Mouse (Mus musculus): ENCODE data around the gene Prm2.
"Not testable (repeated sequence)": the region's sequence is repeated elsewhere in the genome, so short reads cannot be mapped to it uniquely, and the experiment has no call there.

The Prm2 gene

GRCm38 (mm10) chr16:10812865-10813371 is 17.0 kb upstream of the Prm2 start, which contains the start of gene Gm11172:
Gene Gm11172, plus strand, starts transcription at chr16:10812915.
- no peak for DNase-seq (ENCODE audit: low spot score)

DNA sequence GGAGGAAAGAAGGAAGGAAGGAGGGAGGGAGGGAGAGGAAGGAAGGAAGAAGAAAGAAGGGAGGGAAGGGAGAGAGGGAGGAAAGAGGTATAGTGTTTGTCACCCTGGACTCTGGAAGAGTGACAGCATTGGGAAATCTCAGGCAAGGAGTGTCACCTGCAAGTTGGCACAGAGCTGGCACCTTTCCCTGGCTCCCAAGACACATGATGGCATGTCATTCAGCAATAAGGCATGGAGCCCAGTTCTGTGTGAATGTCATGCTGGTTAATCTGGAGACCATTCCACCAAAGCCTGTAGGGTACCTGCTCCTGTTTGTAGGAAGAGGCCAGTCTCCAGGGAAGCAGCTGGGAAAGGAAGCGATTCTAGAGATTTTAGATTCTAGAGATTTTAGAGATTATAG is 14.4 kb upstream of the Prm2 start:
- no peak for DNase-seq (ENCODE audit: low spot score)

DNA sequence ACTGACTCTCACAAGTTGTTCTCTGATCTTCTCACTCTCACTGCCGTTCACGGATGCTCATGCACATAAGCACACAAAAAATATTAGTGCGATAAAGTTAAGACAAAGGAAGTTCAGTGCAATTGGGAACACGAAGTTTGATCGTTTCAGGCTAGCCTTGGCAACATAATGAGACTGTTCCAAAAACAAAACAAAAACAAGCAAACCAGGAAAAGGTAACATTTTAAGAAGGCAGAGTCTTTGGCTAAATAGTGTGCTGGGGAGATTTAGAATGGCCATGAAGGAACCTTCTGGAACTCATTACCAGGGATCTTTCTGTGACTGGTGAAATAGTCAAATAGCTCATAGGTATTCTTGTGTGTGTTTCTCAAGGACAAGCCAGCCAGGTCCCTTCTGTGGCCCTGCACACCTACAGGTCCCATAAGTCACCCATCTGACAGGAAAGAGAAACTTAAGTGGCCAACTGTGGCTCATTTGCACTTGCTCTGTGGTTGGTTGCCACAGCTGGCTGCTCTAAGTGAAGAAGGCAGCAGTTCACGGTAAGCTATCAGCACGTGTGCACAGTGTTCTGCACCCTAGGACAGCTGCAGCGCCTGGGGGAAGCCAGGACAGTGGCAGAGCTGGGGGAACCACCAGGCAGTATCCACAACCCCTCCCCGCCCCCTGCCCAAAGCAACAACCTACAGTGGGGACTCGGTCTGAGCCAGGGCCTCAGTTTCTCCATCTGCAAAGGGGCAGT is 10.0 kb upstream of the Prm2 start, which contains the start of gene Prm1:
Gene Prm1 (minus strand): TSS at position 51 of the 739 bp plus-strand sequence.
- DNase-seq (ENCODE audit: low spot score), result no peak

GRCm38 (mm10) chr16:10802420-10802819 is 6.5 kb upstream of the Prm2 start:
- DNase-seq (ENCODE audit: low spot score), result not testable (repeated sequence)

GRCm38 (mm10) chr16:10790702-10791101 is 5.2 kb downstream of the Prm2 start, which contains the start of gene Prm3:
Gene Prm3, minus strand, starts transcription at chr16:10790914.
- no peak for DNase-seq (ENCODE audit: low spot score)

DNA sequence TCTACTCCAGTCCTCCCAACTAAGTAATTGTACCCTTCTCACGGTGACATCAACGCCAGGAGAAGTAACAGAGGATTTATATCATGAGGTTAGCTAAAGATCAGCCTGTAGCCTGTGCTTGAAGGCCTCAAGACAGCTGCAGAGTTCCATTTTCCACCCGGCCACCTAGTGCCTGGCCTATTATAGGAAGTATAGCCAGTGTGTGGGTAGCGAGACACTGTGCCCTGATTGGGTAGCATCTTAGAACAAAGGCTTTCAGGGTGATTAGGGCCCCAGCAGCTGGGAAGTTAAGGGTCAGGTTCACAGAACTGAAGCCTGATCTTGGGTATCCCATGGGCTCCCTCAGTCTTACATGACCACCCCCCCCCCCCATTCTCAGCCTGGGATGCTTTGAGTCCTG is 7.1 kb downstream of the Prm2 start:
- DNase-seq (ENCODE audit: low spot score), result no peak

GRCm38 (mm10) chr16:10788271-10788670 is 7.7 kb downstream of the Prm2 start, which contains the start of gene Tnp2:
Gene Tnp2, minus strand, starts transcription at chr16:10788660.
- DNase-seq (ENCODE audit: low spot score), result no peak

- no peak for DNase-seq (ENCODE audit: low spot score)
Observed at GRCm38 (mm10) chr16:10787548-10788058, 8.3 kb downstream of the Prm2 start.

GRCm38 (mm10) chr16:10786782-10787547 is 9.0 kb downstream of the Prm2 start:
- no peak for DNase-seq (ENCODE audit: low spot score)

DNA sequence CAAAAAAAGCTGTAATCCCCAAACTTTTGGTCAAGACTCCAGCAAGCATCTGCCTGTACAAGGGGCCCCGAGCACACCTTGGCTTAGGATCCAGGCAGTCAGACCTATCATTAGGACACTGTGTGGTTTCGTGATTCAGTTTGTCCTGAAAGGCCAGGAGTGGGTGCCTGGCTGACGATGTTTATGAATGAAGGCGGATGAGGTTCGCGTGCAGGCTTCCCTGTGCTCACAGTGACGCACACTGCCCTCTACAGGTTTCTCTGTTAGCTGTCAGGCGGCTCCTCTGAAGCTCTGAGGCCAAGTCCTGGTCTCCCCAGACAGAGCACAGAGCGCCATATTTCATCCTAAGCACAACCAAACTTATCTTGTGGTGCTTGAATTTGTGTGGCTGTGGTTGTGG is 9.6 kb downstream of the Prm2 start:
- DNase-seq (ENCODE audit: low spot score), result peak; percentile 73

GRCm38 (mm10) chr16:10785371-10786231 is 10.3 kb downstream of the Prm2 start, which contains the start of gene Socs1:
Gene Socs1, minus strand, starts transcription at chr16:10785536.
- peak; percentile 50 for DNase-seq (ENCODE audit: low spot score)

DNA sequence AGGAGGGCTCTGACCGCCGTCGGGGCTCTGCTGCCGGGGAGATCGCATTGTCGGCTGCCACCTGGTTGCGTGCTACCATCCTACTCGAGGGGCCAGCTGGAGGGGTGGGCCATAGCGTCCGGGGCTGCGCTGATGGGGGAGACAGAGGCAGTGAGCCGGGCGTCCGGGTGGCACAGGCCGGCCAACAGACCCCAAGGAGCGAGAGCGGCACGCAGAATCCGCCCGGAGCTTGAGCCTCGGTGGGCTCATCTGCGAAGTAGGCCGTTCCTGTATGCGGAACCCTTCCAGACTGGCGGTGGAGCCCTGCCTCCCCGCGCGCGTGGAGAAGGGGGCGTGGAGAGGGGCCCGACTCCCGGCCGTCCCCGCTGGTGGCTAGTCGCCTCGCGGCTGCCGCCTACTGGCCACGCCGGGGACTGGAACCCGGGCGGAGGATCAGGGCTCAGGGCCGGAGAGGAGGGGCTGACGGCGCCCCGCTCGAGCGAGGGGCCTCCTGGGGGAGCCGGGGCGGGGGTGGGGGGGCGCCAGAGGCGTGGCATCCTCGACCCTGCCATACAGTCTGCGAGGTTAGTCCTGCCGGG is 11.1 kb downstream of the Prm2 start:
- DNase-seq (ENCODE audit: low spot score), result peak; percentile 67

DNA sequence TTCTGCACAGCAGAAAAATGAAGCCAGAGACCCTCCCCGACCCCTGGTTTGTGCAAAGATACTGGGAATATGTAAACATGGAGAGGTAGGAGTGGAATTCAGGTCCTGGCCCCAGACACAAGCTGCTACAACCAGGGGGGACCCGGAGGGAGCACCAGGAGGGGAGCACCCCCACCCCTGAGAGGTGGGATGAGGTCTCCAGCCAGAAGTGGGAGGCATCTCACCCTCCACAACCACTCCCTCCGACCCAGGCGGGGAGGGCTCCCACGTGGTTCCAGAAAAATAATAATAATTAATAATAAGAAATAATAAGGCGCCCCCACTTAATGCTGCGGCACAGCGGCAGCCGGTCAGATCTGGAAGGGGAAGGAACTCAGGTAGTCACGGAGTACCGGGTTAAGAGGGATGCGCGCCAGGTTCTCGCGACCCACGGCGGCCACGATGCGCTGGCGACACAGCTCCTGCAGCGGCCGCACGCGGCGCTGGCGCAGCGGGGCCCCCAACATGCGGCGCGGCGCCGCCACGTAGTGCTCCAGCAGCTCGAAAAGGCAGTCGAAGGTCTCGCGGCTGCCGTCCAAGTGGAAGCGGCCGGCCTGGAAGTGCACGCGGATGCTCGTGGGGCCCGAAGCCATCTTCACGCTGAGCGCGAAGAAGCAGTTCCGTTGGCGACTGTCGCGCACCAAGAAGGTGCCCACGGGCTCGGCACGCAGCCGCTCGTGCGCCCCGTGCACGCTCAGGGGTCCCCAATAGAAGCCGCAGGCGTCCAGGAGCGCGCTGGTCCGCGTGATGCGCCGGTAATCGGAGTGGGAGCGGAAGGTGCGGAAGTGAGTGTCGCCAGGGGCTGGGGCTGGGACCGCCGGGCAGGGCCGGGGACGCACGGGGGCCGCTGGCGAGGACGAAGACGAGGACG is 11.8 kb downstream of the Prm2 start:
- no peak for DNase-seq (ENCODE audit: low spot score)

GRCm38 (mm10) chr16:10783451-10783850 is 12.5 kb downstream of the Prm2 start:
- no peak for DNase-seq (ENCODE audit: low spot score)

DNA sequence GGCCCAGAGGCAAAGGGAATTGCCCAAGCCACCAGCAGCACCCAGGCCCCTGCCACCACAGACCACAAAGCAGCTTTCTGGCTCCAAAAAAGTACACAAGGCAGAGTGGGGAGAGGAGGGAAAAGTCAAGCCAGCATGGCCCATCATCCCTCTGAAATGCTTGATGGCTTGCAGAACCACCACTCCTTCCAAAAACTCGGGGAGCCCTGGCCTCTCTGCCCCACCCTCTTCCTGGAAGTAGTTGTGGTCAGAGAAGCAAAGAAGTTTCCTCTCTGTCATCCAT is 12.8 kb downstream of the Prm2 start:
- no peak for DNase-seq (ENCODE audit: low spot score)

GRCm38 (mm10) chr16:10782377-10783151 is 13.4 kb downstream of the Prm2 start:
- DNase-seq (ENCODE audit: low spot score), result no peak

DNA sequence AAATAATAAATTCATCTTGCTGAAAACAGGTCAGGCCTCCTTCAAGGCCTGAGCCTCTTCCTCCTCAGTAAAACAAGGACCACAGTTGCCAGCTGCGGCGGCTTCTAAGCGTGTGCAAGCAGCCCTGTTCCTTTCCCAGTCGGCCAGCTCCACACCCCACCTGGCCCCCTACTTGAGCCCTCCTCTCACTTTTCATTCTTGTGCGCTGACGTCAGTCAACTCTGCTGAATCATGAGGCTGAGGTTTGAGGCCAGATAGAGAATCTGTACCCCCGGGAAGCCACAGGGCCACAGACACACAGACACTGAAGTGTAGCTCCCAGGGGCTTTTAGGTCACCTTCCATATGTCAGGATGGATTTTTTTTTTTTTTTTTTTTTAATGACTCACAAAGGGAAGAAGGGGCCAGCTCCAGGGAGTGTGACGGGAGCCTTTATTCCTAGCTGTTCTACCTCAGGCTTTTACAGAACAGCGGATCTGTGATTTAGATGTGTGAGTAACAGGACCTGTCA is 14.0 kb downstream of the Prm2 start:
- DNase-seq (ENCODE audit: low spot score), result no peak

- DNase-seq (ENCODE audit: low spot score), result no peak
Observed at GRCm38 (mm10) chr16:10780631-10781120, 15.3 kb downstream of the Prm2 start.

DNA sequence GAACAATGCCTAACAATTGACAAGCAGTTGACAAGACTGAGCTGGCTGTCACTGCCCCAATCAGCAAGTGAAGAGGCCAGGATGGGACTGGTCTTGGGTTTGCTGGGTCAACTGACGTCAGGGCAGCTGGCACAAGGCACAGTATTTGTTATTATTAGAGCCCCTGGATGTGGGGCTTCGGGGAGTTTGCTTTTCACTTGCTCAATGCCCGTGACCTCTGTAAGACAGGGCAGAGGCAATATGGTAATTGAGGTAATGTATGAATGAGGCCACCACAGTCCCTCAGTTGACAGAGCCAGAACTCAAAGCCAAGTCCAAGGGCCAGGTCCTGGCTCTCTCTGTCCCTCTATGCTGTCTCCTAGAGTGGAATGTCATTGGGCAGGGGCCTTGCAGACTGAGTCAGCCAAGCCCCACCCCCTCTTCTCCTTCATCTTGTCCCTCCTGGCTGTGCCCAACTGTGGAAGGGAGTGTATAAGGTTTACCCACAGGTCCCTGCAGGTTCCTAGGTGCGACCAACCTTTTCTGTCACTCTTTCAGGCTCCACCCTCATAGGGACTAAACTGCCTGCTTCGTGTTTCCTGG is 18.3 kb downstream of the Prm2 start:
- DNase-seq (ENCODE audit: low spot score), result no peak
